Mouse (Mus musculus): ENCODE results near the gene Ints11.
A peak's percentile ranks its signal among the peaks of the same experiment; 100 is the strongest.

Ints11 gene

GRCm38 (mm10) chr4:155847591-155848352, 21.6 kb upstream of the Ints11 start:
- peak; percentile 57 for DNase-seq (ENCODE audit: inconsistent ontology term)

GRCm38 (mm10) chr4:155848434-155849095, 20.8 kb upstream of the Ints11 start:
- no peak for DNase-seq (ENCODE audit: inconsistent ontology term)

- DNase-seq (ENCODE audit: inconsistent ontology term): no peak
Measured at GRCm38 (mm10) chr4:155849391-155849790, 20.0 kb upstream of the Ints11 start.

- DNase-seq (ENCODE audit: inconsistent ontology term): no peak
Measured at GRCm38 (mm10) chr4:155849792-155850451, 19.4 kb upstream of the Ints11 start.

- DNase-seq (ENCODE audit: inconsistent ontology term): no peak
Measured at GRCm38 (mm10) chr4:155851368-155851767, 18.0 kb upstream of the Ints11 start.

GRCm38 (mm10) chr4:155851951-155852411, 17.4 kb upstream of the Ints11 start:
- DNase-seq (ENCODE audit: inconsistent ontology term): peak; percentile 55

- DNase-seq (ENCODE audit: inconsistent ontology term): no peak
Measured at GRCm38 (mm10) chr4:155853421-155853820, 15.9 kb upstream of the Ints11 start.

- no peak for DNase-seq (ENCODE audit: inconsistent ontology term)
Measured at GRCm38 (mm10) chr4:155854991-155855390, 14.4 kb upstream of the Ints11 start.

GRCm38 (mm10) chr4:155856071-155856470, 13.3 kb upstream of the Ints11 start:
- no peak for DNase-seq (ENCODE audit: inconsistent ontology term)

GRCm38 (mm10) chr4:155856881-155857280, 12.5 kb upstream of the Ints11 start:
- DNase-seq (ENCODE audit: inconsistent ontology term): no peak

- peak; percentile 78 for DNase-seq (ENCODE audit: inconsistent ontology term)
Measured at GRCm38 (mm10) chr4:155859318-155859717, 10.0 kb upstream of the Ints11 start.

GRCm38 (mm10) chr4:155861787-155862186, 7.6 kb upstream of the Ints11 start:
- DNase-seq (ENCODE audit: inconsistent ontology term): no peak

- DNase-seq (ENCODE audit: inconsistent ontology term): no peak
Measured at GRCm38 (mm10) chr4:155863001-155863400, 6.3 kb upstream of the Ints11 start, which contains the start of gene Tas1r3. Tas1r3 (minus strand) TSS chr4:155863362.

- peak; percentile 29 for DNase-seq (ENCODE audit: inconsistent ontology term)
Measured at GRCm38 (mm10) chr4:155868614-155869298, 590 bp upstream of the Ints11 start.

GRCm38 (mm10) chr4:155871404-155871803, 2.1 kb downstream of the Ints11 start:
- no peak for DNase-seq (ENCODE audit: inconsistent ontology term)

GRCm38 (mm10) chr4:155883587-155883986, 14.2 kb downstream of the Ints11 start:
- no peak for DNase-seq (ENCODE audit: inconsistent ontology term)

GRCm38 (mm10) chr4:155886330-155886729, 17.0 kb downstream of the Ints11 start:
- no peak for DNase-seq (ENCODE audit: inconsistent ontology term)

GRCm38 (mm10) chr4:155887674-155888073, 18.3 kb downstream of the Ints11 start:
- DNase-seq (ENCODE audit: inconsistent ontology term): no peak

- DNase-seq (ENCODE audit: inconsistent ontology term): no peak
Measured at GRCm38 (mm10) chr4:155888181-155888580, 18.8 kb downstream of the Ints11 start.

- no peak for DNase-seq (ENCODE audit: inconsistent ontology term)
Measured at GRCm38 (mm10) chr4:155889316-155889715, 20.0 kb downstream of the Ints11 start.

- DNase-seq (ENCODE audit: inconsistent ontology term): no peak
Measured at GRCm38 (mm10) chr4:155891011-155891471, 21.7 kb downstream of the Ints11 start.

- DNase-seq (ENCODE audit: inconsistent ontology term): peak; percentile 98
Measured at GRCm38 (mm10) chr4:155891551-155892001, 22.2 kb downstream of the Ints11 start, which contains the start of the genes Pusl1 and Acap3. Pusl1 (minus strand) TSS chr4:155891781. Acap3 (plus strand) TSS chr4:155891822.

Measured in Muller cell, postnatal 12 days (primary cell).